ENCODE assay signal across 26 mouse cellular contexts in the genomic region with DNA sequence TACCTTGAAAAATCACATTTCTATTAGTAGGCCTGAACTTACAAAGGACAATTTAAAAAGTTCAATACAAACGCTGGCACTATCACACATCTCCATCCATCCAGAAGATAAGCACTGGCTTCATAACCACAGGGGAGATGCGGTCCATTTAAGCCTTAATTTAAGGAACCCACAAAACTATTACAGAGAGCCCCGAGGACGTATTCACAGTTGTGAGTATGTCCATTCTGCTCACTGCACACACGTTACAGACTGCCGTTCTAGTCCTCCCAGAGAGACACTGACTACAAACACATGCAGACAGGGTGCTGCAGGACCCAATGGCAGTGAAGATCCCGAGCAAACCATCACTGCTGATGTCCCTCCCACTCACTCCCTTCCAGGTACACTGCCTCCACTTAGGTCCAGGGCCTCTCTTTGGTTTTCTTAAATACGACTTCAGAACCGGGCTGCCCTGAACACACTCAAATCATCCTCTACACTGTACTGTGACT. TPM values are rescaled to one million over a fixed set of nuclear protein-coding genes. Genes with fewer than 3 reads are reported as not detected.
DNase-seq lines count a peak whose midpoint lies in the region; ATAC-seq and TF ChIP-seq lines count a peak whose summit lies in the region.
"Had no signal": no experiment of that assay in that cellular context is flagged by ENCODE, and none has a peak within 500 bp of the region (broad histone marks: within the 10 kb centered on the region; RNA-seq: fewer than 3 reads in every experiment).

No protein-coding gene starts in this region.

- 84% methylated on average over 9 of the region's 9 CpGs for WGBS in bone marrow, adult 2 months

- no peak overlapping the region for H3K4me3 ChIP-seq in bone marrow, adult 2 months (replicated peaks; ENCODE audit: control insufficient read depth, low read depth, low read length)
- H3K4me3 ChIP-seq: embryonic facial prominence, embryonic 10.5 days; embryonic facial prominence, embryonic 13.5 days; heart, adult 2 months; heart, embryonic 10.5 days; heart, embryonic 13.5 days; hindbrain, embryonic 12.5 days; hindbrain, embryonic 15.5 days had no signal

- TF ChIP-seq POLR2A in bone marrow, adult 2 months (IDR thresholded peaks at IDR 0.05; ENCODE audit: borderline replicate concordance, control insufficient read depth, low read depth, low read length): no peak

- no peak for TF ChIP-seq CTCF in bone marrow, adult 2 months (IDR thresholded peaks at IDR 0.05; ENCODE audit: control insufficient read depth, insufficient read depth, low read length)

- H3K4me1 ChIP-seq in bone marrow, adult 2 months (ENCODE audit: control insufficient read depth, insufficient read depth, low read length): peaks cover 5% of the 10 kb centered on the region
- H3K4me1 ChIP-seq: embryonic facial prominence, embryonic 10.5 days; embryonic facial prominence, embryonic 13.5 days; hindbrain, embryonic 12.5 days; hindbrain, embryonic 15.5 days had no signal

- H3K27ac ChIP-seq in bone marrow, adult 2 months (ENCODE audit: control insufficient read depth, insufficient read depth, low read depth, low read length, poor library complexity): peak overlapping the region; percentile 45; the same call in 1 of the 2 replicates
- H3K27ac ChIP-seq: embryonic facial prominence, embryonic 10.5 days; embryonic facial prominence, embryonic 13.5 days; heart, adult 2 months; heart, embryonic 10.5 days; heart, embryonic 13.5 days; hindbrain, embryonic 12.5 days; hindbrain, embryonic 15.5 days had no signal

- ATAC-seq in frontal cortex, adult (ENCODE audit: low TSS enrichment): peak; percentile 62
- peak; percentile 61; the same call in 1 of the 2 replicates for ATAC-seq in neutrophil, adult 5-6 weeks (ENCODE audit: extremely low read depth, insufficient number of reproducible peaks, low FRiP score, poor library complexity, severe bottlenecking)
- ATAC-seq: CD4-positive, CD25-positive, alpha-beta regulatory T cell, adult 4 months; forebrain, embryonic 14.5 days; forebrain, postnatal 0 days had no signal

- DNase-seq in frontal cortex, adult 2 months (ENCODE audit: extremely low spot score in 1 of 2, low spot score in 1 of 2): no peak
- DNase-seq in retina, postnatal 1 day: peak; percentile 32
- DNase-seq in retina, embryonic 14.5 days (ENCODE audit: low spot score): no peak
- no peak for DNase-seq in kidney, adult 8-10 months
- DNase-seq in cerebellum, postnatal 14 days: no peak
- DNase-seq: adrenal gland, adult 8-10 months; adrenal gland, postnatal 25 days; cerebellum, adult 18-20 months; cerebellum, adult 9-10 months; cerebellum, postnatal 25 days; embryo, embryonic 11 days; forebrain, postnatal 0 days; gastrocnemius, postnatal 25 days; heart, adult 2 months; heart, postnatal 14 days had no signal

RNA-seq across cellular contexts. Expression of gene Trak2, which starts 35.6 kb away (rescaled TPM):
- polyA plus RNA-seq in frontal cortex, adult 2 months (2012; rRNA removed): 74.6 and 77.6 TPM in 2 replicates
- polyA plus RNA-seq in bone marrow, adult 2 months (2011; ENCODE audit: insufficient read depth, insufficient read length, low replicate concordance, missing spikeins): 87.3 and 99.9 TPM in 2 replicates
- 61.7 and 72.7 TPM in 2 replicates for total RNA-seq in neutrophil, adult 5-6 weeks (2017)

RNA-seq across cellular contexts. Expression of gene Stradb, which starts 35.7 kb away (rescaled TPM):
- polyA plus RNA-seq in frontal cortex, adult 2 months (2012; rRNA removed): 30.6 and 35.1 TPM in 2 replicates
- 36.5 and 64.4 TPM in 2 replicates for polyA plus RNA-seq in bone marrow, adult 2 months (2011; ENCODE audit: insufficient read depth, insufficient read length, low replicate concordance, missing spikeins)
- total RNA-seq in neutrophil, adult 5-6 weeks (2017): 18.3 and 18.7 TPM in 2 replicates
